Mouse (Mus musculus) limb, embryonic 12.5 days (tissue): ENCODE measurements around the gene Ppp1r27. TPM values are rescaled to one million over a fixed set of nuclear protein-coding genes. Genes with fewer than 3 reads are reported as not detected.

Source experiments
- ATAC-seq: fragments of 200-750 bp; cut with Nextera tagmentation; 2 replicates; pipeline ENCODE4 v1.8.0; 2017; ENCODE audit warnings: low read depth, moderate TSS enrichment; ENCODE audit not compliant: insufficient number of reproducible peaks, insufficient read depth, low FRiP score, low TSS enrichment
- H3K27ac ChIP-seq: fragments of 300-500 bp; sonication (generic); 2 replicates; pipeline ENCODE4 v1.5.1; 2016; ENCODE audit warnings: mild to moderate bottlenecking, moderate library complexity
- H3K27me3 ChIP-seq: fragments of 300-500 bp; sonication (generic); 2 replicates; pipeline ENCODE4 v1.6.1; 2016; ENCODE audit warnings: mild to moderate bottlenecking, moderate library complexity
- H3K36me3 ChIP-seq: fragments of 300-500 bp; sonication (generic); 2 replicates; pipeline ENCODE4 v1.6.1; 2016; ENCODE audit warnings: mild to moderate bottlenecking, moderate library complexity
- H3K4me1 ChIP-seq: fragments of 300-500 bp; sonication (generic); replicated peaks from 2 replicates; pipeline ENCODE4 v1.6.1; 2016
- H3K4me2 ChIP-seq: fragments of 300-500 bp; sonication (generic); 2 replicates; pipeline ENCODE4 v1.6.1; 2016; ENCODE audit warnings: mild to moderate bottlenecking, moderate library complexity
- H3K4me3 ChIP-seq: fragments of 300-500 bp; sonication (generic); replicated peaks from 2 replicates; pipeline ENCODE4 v1.5.1; 2016; ENCODE audit warnings: mild to moderate bottlenecking
- H3K9ac ChIP-seq: fragments of 300-500 bp; sonication (generic); replicated peaks from 2 replicates; pipeline ENCODE4 v1.6.1; 2016; ENCODE audit warnings: mild to moderate bottlenecking, moderate library complexity
- H3K9me3 ChIP-seq: fragments of 300-500 bp; sonication (generic); 2 replicates; pipeline ENCODE4 v1.6.1; 2016; ENCODE audit warnings: mild to moderate bottlenecking, moderate library complexity
- WGBS: fragments of 180-500 bp; shearing (Covaris S2); methylation state at CpG from one replicate; pipeline ENCODE4 v1.1.7; 2016; 5-methylcytosine and 5-hydroxymethylcytosine counted together
- polyA plus RNA-seq: library from polyadenylated mRNA; unstranded; fragments of >200 nt; fragmentation: Nextera tagmentation; extraction: Ambion mirVana; gene quantifications from 2 replicates; pipeline ENCODE4 v1.2.1, GENCODE M21; 2016

Ppp1r27 gene
- polyA plus RNA-seq, 1 experiment from 2014 or later, result not detected

GRCm38 (mm10) chr11:120581490-120582267 is 30.7 kb upstream of the Ppp1r27 start, which contains the start of gene Arhgdia:
Gene Arhgdia, minus strand, starts transcription at chr11:120581624.
- ATAC-seq, result 0 out of 2 replicates have a peak, but pooled peaks have one; percentile 10
- H3K27ac ChIP-seq, result peak within 1 kb of the TSS; percentile 92
- peaks cover 68% of the 10 kb centered on the region for H3K36me3 ChIP-seq
- H3K27me3 ChIP-seq, result no peaks in the 10 kb centered on the region
- H3K4me1 ChIP-seq, result peaks cover 24% of the 10 kb centered on the region
- peak within 1 kb of the TSS; percentile 95 for H3K4me2 ChIP-seq
- peaks cover 5% of the 10 kb centered on the region; the same call in 1 of the 2 replicates for H3K9me3 ChIP-seq
- 6% methylated on average over 64 of the region's 75 CpGs for WGBS
- H3K9ac ChIP-seq, result peak within 1 kb of the TSS; percentile 95
- peak within 1 kb of the TSS; percentile 90 for H3K4me3 ChIP-seq

DNA sequence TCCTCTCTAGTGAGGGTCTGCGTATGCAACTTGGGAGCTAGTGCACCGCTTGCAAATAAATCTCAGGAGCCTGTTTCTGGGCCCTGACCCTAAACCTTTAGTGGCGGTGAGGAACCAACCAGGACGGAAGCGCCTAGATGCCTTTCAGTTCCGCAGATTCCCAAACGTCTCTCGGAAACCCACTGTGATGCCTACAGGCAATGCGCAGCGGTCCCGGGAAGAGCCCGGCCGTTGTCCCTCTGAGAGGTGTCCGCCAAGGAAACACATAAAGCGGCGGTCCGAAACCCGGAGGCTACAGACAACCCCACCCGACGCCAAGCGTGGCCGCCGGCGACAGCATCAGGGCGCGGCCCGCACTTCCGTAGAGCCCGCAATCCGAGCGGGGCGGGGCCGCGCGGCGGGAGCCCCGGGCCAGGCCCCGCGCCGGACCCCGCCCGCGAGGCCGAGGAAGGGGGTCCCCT is 30.0 kb upstream of the Ppp1r27 start:
- peaks cover 61% of the 10 kb centered on the region for H3K36me3 ChIP-seq
- H3K4me1 ChIP-seq, result peaks cover 24% of the 10 kb centered on the region
- WGBS, result under 1% methylated on average over 44 of the region's 44 CpGs
- H3K4me2 ChIP-seq, result peak overlapping the region; percentile 95
- peak overlapping the region; percentile 90 for H3K4me3 ChIP-seq
- ATAC-seq, result no peak
- no peaks in the 10 kb centered on the region for H3K27me3 ChIP-seq
- peak overlapping the region; percentile 95 for H3K9ac ChIP-seq
- peak overlapping the region; percentile 92 for H3K27ac ChIP-seq
- H3K9me3 ChIP-seq, result peaks cover 5% of the 10 kb centered on the region; the same call in 1 of the 2 replicates

- no peak for ATAC-seq
- Histone ChIP-seq H3K36me3 (peaks cover 53% of the 10 kb centered on the region), H3K9ac (peak overlapping the region; percentile 95), H3K4me1 (peaks cover 24% of the 10 kb centered on the region), H3K27me3 (no peaks in the 10 kb centered on the region), H3K4me3 (peak overlapping the region; percentile 90), H3K4me2 (peak overlapping the region; percentile 95), H3K27ac (peak overlapping the region; percentile 92), H3K9me3 (peaks cover 5% of the 10 kb centered on the region; the same call in 1 of the 2 replicates)
- WGBS, result 61% methylated on average over 7 of the region's 7 CpGs
Measured at GRCm38 (mm10) chr11:120580190-120580589, 29.3 kb upstream of the Ppp1r27 start.

DNA sequence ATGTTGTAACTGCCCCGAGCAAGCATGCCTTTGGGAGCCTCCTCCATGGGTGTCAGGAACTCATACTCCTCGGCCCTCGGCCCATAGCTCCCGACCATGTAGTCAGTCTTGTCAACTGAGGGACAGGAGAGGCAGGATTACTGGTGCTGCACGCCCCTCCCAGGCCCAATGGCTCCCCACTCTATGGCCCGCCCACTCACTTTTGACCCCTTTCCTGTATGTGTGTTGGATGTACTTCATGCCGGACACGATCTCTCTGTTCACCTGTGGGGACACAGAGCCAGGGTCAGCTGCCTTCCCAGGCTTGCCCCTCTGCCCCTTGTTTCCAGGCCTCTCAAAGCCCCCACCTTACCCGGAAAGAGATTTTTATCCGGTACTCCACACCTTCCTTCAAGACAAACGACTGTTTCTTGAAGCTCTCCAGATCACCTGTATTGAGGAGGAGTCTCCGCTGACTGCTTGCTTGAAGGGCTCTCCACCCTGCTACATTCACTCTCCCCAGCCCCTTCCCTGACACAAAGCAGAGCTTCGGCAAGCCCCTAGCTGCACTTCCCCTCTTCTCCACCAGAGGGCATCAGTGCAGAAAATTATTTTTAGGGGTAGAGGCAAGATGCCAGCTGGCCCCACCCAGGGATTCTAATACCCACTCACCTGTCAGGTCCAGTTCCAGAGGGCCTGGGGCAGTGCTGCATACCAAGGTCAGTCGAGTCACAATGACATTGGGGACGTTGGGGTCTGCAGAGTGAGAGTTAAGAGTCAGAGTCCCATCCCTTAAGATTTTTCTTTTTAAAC is 28.6 kb upstream of the Ppp1r27 start:
- Histone ChIP-seq H3K4me1 (peaks cover 27% of the 10 kb centered on the region), H3K27ac (peak overlapping the region; percentile 92; the same call in 1 of the 2 replicates), H3K9ac (peak overlapping the region; percentile 95), H3K4me2 (peak overlapping the region; percentile 95), H3K36me3 (peaks cover 48% of the 10 kb centered on the region), H3K27me3 (no peaks in the 10 kb centered on the region), H3K4me3 (peak overlapping the region; percentile 90), H3K9me3 (peaks cover 5% of the 10 kb centered on the region; the same call in 1 of the 2 replicates)
- no peak for ATAC-seq
- 59% methylated on average over 15 of the region's 15 CpGs for WGBS

DNA sequence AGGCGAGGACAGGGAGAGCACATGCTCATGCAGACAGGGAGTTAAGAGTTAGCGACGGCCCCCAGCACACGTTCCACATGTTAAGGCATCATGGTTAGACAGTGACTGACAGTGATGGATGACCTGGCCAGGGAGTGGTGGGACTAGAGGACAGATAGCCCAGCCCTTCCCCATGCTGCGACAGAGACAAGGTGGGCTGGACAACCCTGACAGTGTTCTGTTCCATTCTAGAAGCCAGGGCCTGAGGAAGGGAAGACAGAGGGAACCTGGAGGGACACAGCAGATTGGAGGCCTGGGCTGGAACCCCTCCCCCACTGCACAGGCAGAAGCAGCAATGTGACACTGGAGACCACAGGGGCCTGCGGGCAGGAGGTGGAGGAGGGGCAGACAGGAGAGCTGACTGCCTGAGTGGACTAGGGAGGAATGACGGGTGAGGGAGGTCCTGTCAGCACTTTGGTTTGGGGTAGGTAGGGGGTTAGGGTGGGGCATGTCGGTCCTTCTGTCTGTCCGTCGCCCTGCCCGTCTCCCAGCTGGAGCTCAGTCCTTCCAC is 27.8 kb upstream of the Ppp1r27 start:
- peaks cover 40% of the 10 kb centered on the region for H3K36me3 ChIP-seq
- peaks cover under 1% of the 10 kb centered on the region; the same call in 1 of the 2 replicates for H3K9me3 ChIP-seq
- peak overlapping the region; percentile 90 for H3K4me3 ChIP-seq
- 76% methylated on average over 11 of the region's 11 CpGs for WGBS
- ATAC-seq, result no peak
- H3K4me2 ChIP-seq, result no peak overlapping the region
- H3K27ac ChIP-seq, result 0 out of 2 replicates have a peak overlapping the region, but pooled peaks have one; percentile 12
- H3K9ac ChIP-seq, result no peak overlapping the region
- no peaks in the 10 kb centered on the region for H3K27me3 ChIP-seq
- peaks cover 32% of the 10 kb centered on the region for H3K4me1 ChIP-seq

GRCm38 (mm10) chr11:120578024-120578693 is 27.2 kb upstream of the Ppp1r27 start:
- H3K4me1 ChIP-seq, result peaks cover 32% of the 10 kb centered on the region
- no peak overlapping the region for H3K4me2 ChIP-seq
- H3K27ac ChIP-seq, result no peak overlapping the region
- H3K9me3 ChIP-seq, result no peaks in the 10 kb centered on the region
- peaks cover 35% of the 10 kb centered on the region for H3K36me3 ChIP-seq
- H3K9ac ChIP-seq, result 0 out of 2 replicates have a peak overlapping the region, but pooled peaks have one; percentile 14
- 80% methylated on average over 10 of the region's 10 CpGs for WGBS
- H3K4me3 ChIP-seq, result no peak overlapping the region
- ATAC-seq, result no peak
- H3K27me3 ChIP-seq, result no peaks in the 10 kb centered on the region

DNA sequence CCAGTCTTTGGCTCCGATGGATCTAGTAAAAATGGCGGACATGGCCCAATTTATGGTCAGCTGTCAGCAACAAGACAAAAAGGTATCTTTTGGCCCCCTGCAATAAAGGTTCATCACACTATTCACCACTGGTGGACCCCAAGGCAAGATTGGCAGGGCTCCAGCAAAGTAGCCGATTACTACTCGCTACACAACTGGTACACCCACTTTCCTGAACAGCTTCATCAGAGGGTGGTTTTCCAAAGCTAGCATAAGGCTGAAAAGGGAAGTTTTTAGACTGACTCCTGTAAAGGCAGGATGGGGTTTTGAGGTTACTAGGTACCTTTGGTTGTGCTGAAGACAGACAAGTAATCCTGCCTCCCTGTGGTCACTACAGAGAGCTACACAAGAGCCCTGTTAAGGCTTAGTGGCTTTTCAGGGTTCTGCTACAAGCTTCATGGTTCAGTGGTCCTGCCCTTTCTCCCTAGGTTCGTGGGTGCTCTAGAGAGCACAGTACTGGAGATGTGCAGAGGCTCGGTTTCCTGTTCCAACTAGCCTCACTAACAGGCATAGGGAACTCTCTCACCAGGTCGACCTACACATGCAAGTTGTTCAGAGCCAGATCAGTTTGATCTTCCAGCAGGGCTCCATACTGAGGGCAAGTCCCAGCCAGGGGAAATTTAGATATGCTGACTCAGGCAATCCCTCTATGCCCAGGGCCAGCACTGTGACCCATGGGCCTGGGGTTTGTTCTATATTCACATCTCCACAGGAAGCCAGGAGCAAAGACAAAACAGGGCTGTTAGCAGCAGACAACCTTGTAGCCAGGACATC is 26.5 kb upstream of the Ppp1r27 start:
- H3K9ac ChIP-seq, result 0 out of 2 replicates have a peak overlapping the region, but pooled peaks have one; percentile 14

GRCm38 (mm10) chr11:120576365-120576981 is 25.5 kb upstream of the Ppp1r27 start:
- Histone ChIP-seq H3K9me3 (no peaks in the 10 kb centered on the region), H3K9ac (no peak overlapping the region), H3K4me3 (no peak overlapping the region), H3K4me2 (no peak overlapping the region), H3K4me1 (peaks cover 29% of the 10 kb centered on the region), H3K27ac (no peak overlapping the region), H3K36me3 (peaks cover 36% of the 10 kb centered on the region), H3K27me3 (no peaks in the 10 kb centered on the region)
- ATAC-seq, result no peak
- WGBS, result 83% methylated on average over 3 of the region's 3 CpGs

More for the DNA sequence above, 26.5 kb upstream of the Ppp1r27 start:
- Histone ChIP-seq H3K9me3 (no peaks in the 10 kb centered on the region), H3K4me1 (peaks cover 31% of the 10 kb centered on the region), H3K4me3 (no peak overlapping the region), H3K4me2 (no peak overlapping the region), H3K27ac (no peak overlapping the region), H3K36me3 (peaks cover 35% of the 10 kb centered on the region), H3K27me3 (no peaks in the 10 kb centered on the region)
- 90% methylated on average over 7 of the region's 7 CpGs for WGBS
- ATAC-seq, result no peak

DNA sequence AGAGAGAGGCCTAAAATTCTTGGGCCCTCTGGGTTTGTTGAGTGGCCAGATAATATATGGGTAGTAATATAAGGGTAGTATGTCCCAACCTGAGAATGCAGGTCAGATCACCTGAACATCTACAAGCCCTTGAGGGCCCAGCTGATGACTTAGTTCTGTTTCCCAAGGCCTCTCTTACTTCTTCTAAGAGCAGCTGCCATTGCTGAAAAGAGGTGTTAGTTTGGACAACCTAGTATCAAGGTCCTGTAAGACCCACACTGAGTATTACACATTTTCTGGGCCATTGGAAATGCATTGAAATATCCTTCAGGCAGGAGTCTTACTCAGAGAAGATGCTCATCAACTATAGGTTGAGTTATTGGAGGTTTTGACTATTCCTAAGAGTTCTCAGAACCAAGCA is 25.0 kb upstream of the Ppp1r27 start:
- Histone ChIP-seq H3K4me3 (no peak overlapping the region), H3K4me2 (no peak overlapping the region), H3K9ac (no peak overlapping the region), H3K27me3 (no peaks in the 10 kb centered on the region), H3K4me1 (peaks cover 34% of the 10 kb centered on the region), H3K9me3 (no peaks in the 10 kb centered on the region), H3K27ac (no peak overlapping the region), H3K36me3 (peaks cover 41% of the 10 kb centered on the region)
- ATAC-seq, result no peak
